Mouse (Mus musculus): Measurements from ENCODE around the gene Fmnl2. TPM values are rescaled to one million over a fixed set of nuclear protein-coding genes. Genes with fewer than 3 reads are reported as not detected.

Fmnl2 gene
- polyA plus RNA-seq, 1 experiment from 2014 or later = 11.2 TPM

- Histone ChIP-seq H3K4me1 (ENCODE audit: control insufficient read depth, insufficient read depth, low read length) (peaks cover 32% of the 10 kb centered on the region), H3K9me3 (ENCODE audit: control insufficient read depth, low read length) (no peaks in the 10 kb centered on the region), H3K36me3 (ENCODE audit: control insufficient read depth, insufficient read depth, low read length) (no peaks in the 10 kb centered on the region), H3K27ac (replicated peaks; ENCODE audit: low read depth, low read length) (peak overlapping the region; percentile 69; the same call in 1 of the 2 replicates), H3K27me3 (ENCODE audit: control insufficient read depth, insufficient read depth, low read length) (no peaks in the 10 kb centered on the region), H3K4me2 (ENCODE audit: low read depth, severe bottlenecking) (no peak overlapping the region), H3K4me3 (ENCODE audit: low read depth, low read length) (no peak overlapping the region), H3K9ac (ENCODE audit: low read length) (no peak overlapping the region)
- ATAC-seq (ENCODE audit: insufficient number of reproducible peaks, low FRiP score, low TSS enrichment, low read depth) (no peak), DNase-seq (ENCODE audit: low spot score) (peak; percentile 37)
- 8% methylated on average over 4 of the region's 4 CpGs for WGBS
Measured at GRCm38 (mm10) chr2:52979280-52979763, 121.7 kb downstream of the Fmnl2 start.

- no peak overlapping the region for H3K4me3 ChIP-seq (ENCODE audit: low read depth, low read length)
- no peak overlapping the region for H3K9ac ChIP-seq (ENCODE audit: low read length)
- no peak for ATAC-seq (ENCODE audit: insufficient number of reproducible peaks, low FRiP score, low TSS enrichment, low read depth)
- peaks cover 32% of the 10 kb centered on the region for H3K4me1 ChIP-seq (ENCODE audit: control insufficient read depth, insufficient read depth, low read length)
- H3K27me3 ChIP-seq (ENCODE audit: control insufficient read depth, insufficient read depth, low read length) = no peaks in the 10 kb centered on the region
- no peak for DNase-seq (ENCODE audit: low spot score)
- no peak overlapping the region; the same call in 1 of the 2 replicates for H3K27ac ChIP-seq (replicated peaks; ENCODE audit: low read depth, low read length)
- no peaks in the 10 kb centered on the region for H3K36me3 ChIP-seq (ENCODE audit: control insufficient read depth, insufficient read depth, low read length)
- H3K4me2 ChIP-seq (ENCODE audit: low read depth, severe bottlenecking) = no peak overlapping the region
- no peaks in the 10 kb centered on the region for H3K9me3 ChIP-seq (ENCODE audit: control insufficient read depth, low read length)
- 78% methylated on average over 7 of the region's 7 CpGs for WGBS
Measured at GRCm38 (mm10) chr2:52981126-52981525, 123.5 kb downstream of the Fmnl2 start.

- Histone ChIP-seq H3K27me3 (ENCODE audit: control insufficient read depth, insufficient read depth, low read length) (no peaks in the 10 kb centered on the region), H3K4me3 (ENCODE audit: low read depth, low read length) (no peak overlapping the region), H3K4me2 (ENCODE audit: low read depth, severe bottlenecking) (no peak overlapping the region), H3K27ac (replicated peaks; ENCODE audit: low read depth, low read length) (no peak overlapping the region), H3K9me3 (ENCODE audit: control insufficient read depth, low read length) (no peaks in the 10 kb centered on the region), H3K9ac (ENCODE audit: low read length) (no peak overlapping the region), H3K36me3 (ENCODE audit: control insufficient read depth, insufficient read depth, low read length) (no peaks in the 10 kb centered on the region), H3K4me1 (ENCODE audit: control insufficient read depth, insufficient read depth, low read length) (peaks cover 30% of the 10 kb centered on the region)
- ATAC-seq (ENCODE audit: insufficient number of reproducible peaks, low FRiP score, low TSS enrichment, low read depth) (no peak), DNase-seq (ENCODE audit: low spot score) (no peak)
- 89% methylated on average over 8 of the region's 8 CpGs for WGBS
Measured at GRCm38 (mm10) chr2:52981595-52981994, 123.9 kb downstream of the Fmnl2 start.

GRCm38 (mm10) chr2:52982502-52982901 lies 124.8 kb downstream of the Fmnl2 start:
- no peak overlapping the region for H3K9ac ChIP-seq (ENCODE audit: low read length)
- no peak overlapping the region for H3K4me2 ChIP-seq (ENCODE audit: low read depth, severe bottlenecking)
- H3K27ac ChIP-seq (replicated peaks; ENCODE audit: low read depth, low read length) = no peak overlapping the region
- DNase-seq (ENCODE audit: low spot score) = no peak
- WGBS = 95% methylated on average over 3 of the region's 3 CpGs
- H3K4me3 ChIP-seq (ENCODE audit: low read depth, low read length) = no peak overlapping the region
- no peaks in the 10 kb centered on the region for H3K36me3 ChIP-seq (ENCODE audit: control insufficient read depth, insufficient read depth, low read length)
- no peaks in the 10 kb centered on the region for H3K27me3 ChIP-seq (ENCODE audit: control insufficient read depth, insufficient read depth, low read length)
- peaks cover 26% of the 10 kb centered on the region for H3K4me1 ChIP-seq (ENCODE audit: control insufficient read depth, insufficient read depth, low read length)
- ATAC-seq (ENCODE audit: insufficient number of reproducible peaks, low FRiP score, low TSS enrichment, low read depth) = no peak
- no peaks in the 10 kb centered on the region for H3K9me3 ChIP-seq (ENCODE audit: control insufficient read depth, low read length)

GRCm38 (mm10) chr2:52984556-52984955 lies 126.9 kb downstream of the Fmnl2 start:
- Histone ChIP-seq H3K9ac (ENCODE audit: low read length) (no peak overlapping the region), H3K9me3 (ENCODE audit: control insufficient read depth, low read length) (no peaks in the 10 kb centered on the region), H3K36me3 (ENCODE audit: control insufficient read depth, insufficient read depth, low read length) (no peaks in the 10 kb centered on the region), H3K27ac (replicated peaks; ENCODE audit: low read depth, low read length) (no peak overlapping the region), H3K27me3 (ENCODE audit: control insufficient read depth, insufficient read depth, low read length) (no peaks in the 10 kb centered on the region), H3K4me1 (ENCODE audit: control insufficient read depth, insufficient read depth, low read length) (peaks cover 20% of the 10 kb centered on the region), H3K4me3 (ENCODE audit: low read depth, low read length) (no peak overlapping the region), H3K4me2 (ENCODE audit: low read depth, severe bottlenecking) (no peak overlapping the region)
- no peak for DNase-seq (ENCODE audit: low spot score)
- WGBS = 90% methylated on average over 1 of the region's 1 CpGs
- no peak for ATAC-seq (ENCODE audit: insufficient number of reproducible peaks, low FRiP score, low TSS enrichment, low read depth)

- WGBS = 66% methylated on average over 4 of the region's 4 CpGs
Measured at GRCm38 (mm10) chr2:52985167-52985566, 127.5 kb downstream of the Fmnl2 start.

GRCm38 (mm10) chr2:52986354-52986753 lies 128.7 kb downstream of the Fmnl2 start:
- DNase-seq (ENCODE audit: low spot score) (no peak), ATAC-seq (ENCODE audit: insufficient number of reproducible peaks, low FRiP score, low TSS enrichment, low read depth) (no peak)
- no peak overlapping the region for H3K27ac ChIP-seq (replicated peaks; ENCODE audit: low read depth, low read length)
- H3K4me1 ChIP-seq (ENCODE audit: control insufficient read depth, insufficient read depth, low read length) = peaks cover 6% of the 10 kb centered on the region; the same call in 1 of the 2 replicates
- H3K4me2 ChIP-seq (ENCODE audit: low read depth, severe bottlenecking) = no peak overlapping the region
- WGBS = 91% methylated on average over 3 of the region's 3 CpGs
- H3K9ac ChIP-seq (ENCODE audit: low read length) = no peak overlapping the region
- H3K9me3 ChIP-seq (ENCODE audit: control insufficient read depth, low read length) = no peaks in the 10 kb centered on the region
- H3K36me3 ChIP-seq (ENCODE audit: control insufficient read depth, insufficient read depth, low read length) = no peaks in the 10 kb centered on the region
- no peak overlapping the region for H3K4me3 ChIP-seq (ENCODE audit: low read depth, low read length)
- no peaks in the 10 kb centered on the region for H3K27me3 ChIP-seq (ENCODE audit: control insufficient read depth, insufficient read depth, low read length)

More at GRCm38 (mm10) chr2:52985167-52985566, 127.5 kb downstream of the Fmnl2 start:
- H3K4me3 ChIP-seq (ENCODE audit: low read depth, low read length) = no peak overlapping the region
- DNase-seq (ENCODE audit: low spot score) = no peak
- no peak overlapping the region for H3K27ac ChIP-seq (replicated peaks; ENCODE audit: low read depth, low read length)
- no peaks in the 10 kb centered on the region for H3K36me3 ChIP-seq (ENCODE audit: control insufficient read depth, insufficient read depth, low read length)
- no peaks in the 10 kb centered on the region for H3K9me3 ChIP-seq (ENCODE audit: control insufficient read depth, low read length)
- H3K4me2 ChIP-seq (ENCODE audit: low read depth, severe bottlenecking) = no peak overlapping the region
- peaks cover 14% of the 10 kb centered on the region for H3K4me1 ChIP-seq (ENCODE audit: control insufficient read depth, insufficient read depth, low read length)
- no peak for ATAC-seq (ENCODE audit: insufficient number of reproducible peaks, low FRiP score, low TSS enrichment, low read depth)
- H3K27me3 ChIP-seq (ENCODE audit: control insufficient read depth, insufficient read depth, low read length) = no peaks in the 10 kb centered on the region
- H3K9ac ChIP-seq (ENCODE audit: low read length) = no peak overlapping the region

- no peak overlapping the region for H3K4me3 ChIP-seq (ENCODE audit: low read depth, low read length)
- WGBS = 90% methylated on average over 6 of the region's 6 CpGs
- ATAC-seq (ENCODE audit: insufficient number of reproducible peaks, low FRiP score, low TSS enrichment, low read depth) = no peak
Measured at GRCm38 (mm10) chr2:52987035-52987434, 129.4 kb downstream of the Fmnl2 start.

More at GRCm38 (mm10) chr2:52987035-52987434, 129.4 kb downstream of the Fmnl2 start:
- no peak overlapping the region for H3K4me2 ChIP-seq (ENCODE audit: low read depth, severe bottlenecking)
- no peaks in the 10 kb centered on the region for H3K36me3 ChIP-seq (ENCODE audit: control insufficient read depth, insufficient read depth, low read length)
- H3K9ac ChIP-seq (ENCODE audit: low read length) = no peak overlapping the region
- no peak overlapping the region for H3K27ac ChIP-seq (replicated peaks; ENCODE audit: low read depth, low read length)
- H3K9me3 ChIP-seq (ENCODE audit: control insufficient read depth, low read length) = no peaks in the 10 kb centered on the region
- no peaks in the 10 kb centered on the region for H3K27me3 ChIP-seq (ENCODE audit: control insufficient read depth, insufficient read depth, low read length)
- no peak for DNase-seq (ENCODE audit: low spot score)
- H3K4me1 ChIP-seq (ENCODE audit: control insufficient read depth, insufficient read depth, low read length) = 0 out of 2 replicates have a peak, but pooled peaks cover 5% of the 10 kb centered on the region

Data from limb, embryonic 11.5 days (tissue).